Mouse (Mus musculus) liver, embryonic 14.5 days (tissue): ENCODE measurements around the gene Galnt12.

ENCODE experiments used
- CTCF ChIP-seq: IDR thresholded peaks from 2 replicates; pipeline ENCODE4 v1.5.1; 2016; ENCODE audit warnings: antibody characterized with exemption, low read depth, control low read depth
- EP300 ChIP-seq: IDR thresholded peaks from 2 replicates; pipeline ENCODE4 v1.6.1; 2016; ENCODE audit warnings: antibody characterized with exemption, low read depth

- TF ChIP-seq CTCF: no peak
- no peak for TF ChIP-seq EP300
These were observed 48.6 kb downstream of the Galnt12 start for GRCm38 (mm10) chr4:47140301-47140700.
